In the genomic region with DNA sequence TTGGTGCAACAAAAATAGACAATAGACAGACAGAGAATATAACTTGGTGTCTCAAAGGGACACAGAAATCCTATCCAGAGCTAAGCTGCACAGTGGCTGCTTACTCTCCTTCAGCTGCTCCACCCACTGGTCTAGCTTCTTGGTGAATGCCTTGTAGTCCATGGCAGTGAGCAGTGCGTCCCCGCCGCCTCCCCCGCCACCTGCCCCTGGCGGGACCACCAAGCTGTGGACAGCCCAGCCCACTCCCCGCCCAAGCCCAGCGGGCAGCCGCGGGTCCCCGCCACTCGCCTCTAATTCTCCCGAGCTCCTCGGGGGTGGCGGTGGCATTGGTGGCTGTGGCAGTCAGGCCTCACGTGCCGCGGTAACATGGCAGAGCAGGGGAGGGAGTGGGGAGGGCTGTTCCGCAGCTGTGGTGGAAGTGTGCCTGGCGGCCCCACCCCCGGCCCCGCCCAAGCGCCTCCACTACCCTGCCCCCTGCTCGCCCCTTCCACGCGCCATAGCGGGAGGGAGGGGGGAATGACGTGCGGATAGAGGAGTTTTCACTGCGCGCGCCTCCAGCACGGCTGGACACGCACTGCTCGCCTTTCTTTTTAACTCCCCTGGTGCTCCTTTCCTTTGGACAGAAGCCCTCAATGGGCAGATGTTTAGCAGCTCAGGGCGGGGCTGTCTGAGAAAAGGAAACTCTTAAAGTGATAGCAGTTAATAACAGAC, we compare ENCODE assay signal across 10 mouse cellular contexts. TPM values are rescaled to one million over a fixed set of nuclear protein-coding genes. Genes with fewer than 3 reads are reported as not detected.
DNase-seq lines count a peak whose midpoint lies in the region; ATAC-seq and TF ChIP-seq lines count a peak whose summit lies in the region.
"Had no signal": no experiment of that assay in that cellular context is flagged by ENCODE, and none has a peak within 500 bp of the region (broad histone marks: within the 10 kb centered on the region; RNA-seq: fewer than 3 reads in every experiment).

No protein-coding gene starts in this region.

- no peaks in the 10 kb centered on the region for H3K27me3 ChIP-seq in forebrain, postnatal 0 days (ENCODE audit: insufficient read depth, low read length)
- H3K27me3 ChIP-seq in midbrain, embryonic 12.5 days, result no peaks in the 10 kb centered on the region
- H3K27me3 ChIP-seq: liver, embryonic 13.5 days had no signal

- H3K9me3 ChIP-seq in forebrain, postnatal 0 days (ENCODE audit: low read length), result no peaks in the 10 kb centered on the region
- peaks cover 14% of the 10 kb centered on the region for H3K9me3 ChIP-seq in midbrain, embryonic 12.5 days

- H3K4me3 ChIP-seq in forebrain, postnatal 0 days (ENCODE audit: low read depth, low read length), result peak overlapping the region; percentile 18
- peak overlapping the region; percentile 31 for H3K4me3 ChIP-seq in midbrain, embryonic 12.5 days
- H3K4me3 ChIP-seq: liver, embryonic 13.5 days had no signal

- DNase-seq in cerebellum, postnatal 14 days, result peak; percentile 5 to 7
- no peak for DNase-seq in cerebellum, postnatal 36 days
- DNase-seq in embryo, embryonic 10 days (ENCODE audit: low spot score), result peak; percentile 3
- DNase-seq in forebrain, postnatal 0 days, result peak; percentile 10
- DNase-seq in testis, postnatal 10 days (ENCODE audit: low spot score), result no peak
- DNase-seq in right cerebral cortex, adult 2 months (ENCODE audit: low spot score in 2 of 2), result no peak
- DNase-seq in urinary bladder, adult 2 months (ENCODE audit: low spot score), result no peak
- DNase-seq: liver, embryonic 13.5 days had no signal

- 36% methylated on average over 33 of the region's 35 CpGs for WGBS in forebrain, postnatal 0 days
- 24% methylated on average over 34 of the region's 35 CpGs for WGBS in midbrain, embryonic 12.5 days

- H3K4me2 ChIP-seq in forebrain, postnatal 0 days (ENCODE audit: low read depth), result 0 out of 2 replicates have a peak overlapping the region, but pooled peaks have one; percentile 3
- H3K4me2 ChIP-seq in midbrain, embryonic 12.5 days (replicated peaks), result peak overlapping the region; percentile 1; the same call in 1 of the 2 replicates
- H3K4me2 ChIP-seq: liver, embryonic 13.5 days had no signal

- H3K36me3 ChIP-seq in forebrain, postnatal 0 days (ENCODE audit: insufficient read depth), result no peaks in the 10 kb centered on the region
- no peaks in the 10 kb centered on the region for H3K36me3 ChIP-seq in midbrain, embryonic 12.5 days
- H3K36me3 ChIP-seq: liver, embryonic 13.5 days had no signal

- peak; percentile 91 for ATAC-seq in forebrain, postnatal 0 days
- peak; percentile 82 for ATAC-seq in midbrain, embryonic 12.5 days (ENCODE audit: low FRiP score, low read depth)

- no peak overlapping the region for H3K9ac ChIP-seq in forebrain, postnatal 0 days
- no peak overlapping the region for H3K9ac ChIP-seq in midbrain, embryonic 12.5 days (replicated peaks)
- H3K9ac ChIP-seq: liver, embryonic 13.5 days had no signal

- H3K27ac ChIP-seq in forebrain, postnatal 0 days (ENCODE audit: low read depth, low read length), result no peak overlapping the region
- no peak overlapping the region for H3K27ac ChIP-seq in midbrain, embryonic 12.5 days (replicated peaks)
- H3K27ac ChIP-seq: liver, embryonic 13.5 days had no signal

- no peak for TF ChIP-seq CTCF in forebrain, postnatal 0 days (IDR thresholded peaks at IDR 0.05; ENCODE audit: low read depth)

- H3K4me1 ChIP-seq in forebrain, postnatal 0 days (ENCODE audit: insufficient read depth), result no peaks in the 10 kb centered on the region
- H3K4me1 ChIP-seq in midbrain, embryonic 12.5 days, result no peaks in the 10 kb centered on the region
- H3K4me1 ChIP-seq: liver, embryonic 13.5 days had no signal

RNA-seq across cellular contexts. Expression of gene Psg28, which starts 29.2 kb away (rescaled TPM):
- not detected in 2 replicates for total RNA-seq in forebrain, postnatal 0 days (2014; rRNA removed)
- not detected in 2 replicates for polyA plus RNA-seq in forebrain, postnatal 0 days (2015; fragmentation: Nextera tagmentation; extraction: Ambion mirVana)
- not detected in 2 replicates for polyA plus RNA-seq in midbrain, embryonic 12.5 days (2016; fragmentation: Nextera tagmentation; extraction: Ambion mirVana)
- not detected in 2 replicates for polyA plus RNA-seq in urinary bladder, adult 2 months (2012; rRNA removed)
- polyA plus RNA-seq: heart, embryonic 16.5 days; liver, embryonic 13.5 days had no signal

RNA-seq across cellular contexts. Expression of gene Psg18, which starts 47.9 kb away (rescaled TPM):
- 0.08 TPM in 1 of 2 replicates, not detected in the other for total RNA-seq in forebrain, postnatal 0 days (2014; rRNA removed)
- polyA plus RNA-seq in forebrain, postnatal 0 days (2015; fragmentation: Nextera tagmentation; extraction: Ambion mirVana), result not detected in 2 replicates
- not detected in 2 replicates for polyA plus RNA-seq in midbrain, embryonic 12.5 days (2016; fragmentation: Nextera tagmentation; extraction: Ambion mirVana)
- not detected in 2 replicates for polyA plus RNA-seq in urinary bladder, adult 2 months (2012; rRNA removed)
- polyA plus RNA-seq: heart, embryonic 16.5 days; liver, embryonic 13.5 days had no signal

Comparison
In these comparisons a context has a peak if more than half of its experiments do, and no peak if none do; other contexts are left out.
1. DNase-seq: peak in cerebellum, postnatal 14 days (2 of 2), embryo, embryonic 10 days (single experiment) and forebrain, postnatal 0 days (single experiment); none in cerebellum, postnatal 36 days (0 of 2), testis, postnatal 10 days (single experiment), right cerebral cortex, adult 2 months (0 of 2) and urinary bladder, adult 2 months (single experiment).